Mouse (Mus musculus): Measurements from ENCODE around the gene 3110021N24Rik.

Gene 3110021N24Rik

GRCm38 (mm10) chr4:108793941-108794340 lies 74.5 kb downstream of the 3110021N24Rik start:
- DNase-seq (ENCODE audit: extremely low read depth, low read depth, low spot score) = peak; percentile 93

- DNase-seq (ENCODE audit: extremely low read depth, low read depth, low spot score) = no peak
Measured at GRCm38 (mm10) chr4:108796701-108797100, 77.3 kb downstream of the 3110021N24Rik start.

GRCm38 (mm10) chr4:108798083-108798830 lies 78.8 kb downstream of the 3110021N24Rik start:
- peak; percentile 78 for DNase-seq (ENCODE audit: extremely low read depth, low read depth, low spot score)

GRCm38 (mm10) chr4:108803535-108803934 lies 84.1 kb downstream of the 3110021N24Rik start:
- DNase-seq (ENCODE audit: extremely low read depth, low read depth, low spot score) = no peak

GRCm38 (mm10) chr4:108811142-108811541 lies 91.7 kb downstream of the 3110021N24Rik start:
- DNase-seq (ENCODE audit: extremely low read depth, low read depth, low spot score) = no peak

- DNase-seq (ENCODE audit: extremely low read depth, low read depth, low spot score) = no peak
Measured at GRCm38 (mm10) chr4:108811550-108811949, 92.1 kb downstream of the 3110021N24Rik start.

- DNase-seq (ENCODE audit: extremely low read depth, low read depth, low spot score) = no peak
Measured at GRCm38 (mm10) chr4:108825677-108826076, 106.2 kb downstream of the 3110021N24Rik start.

GRCm38 (mm10) chr4:108826096-108826495 lies 106.6 kb downstream of the 3110021N24Rik start:
- no peak for DNase-seq (ENCODE audit: extremely low read depth, low read depth, low spot score)

GRCm38 (mm10) chr4:108826643-108827042 lies 107.2 kb downstream of the 3110021N24Rik start:
- no peak for DNase-seq (ENCODE audit: extremely low read depth, low read depth, low spot score)

GRCm38 (mm10) chr4:108830698-108831097 lies 111.2 kb downstream of the 3110021N24Rik start:
- no peak for DNase-seq (ENCODE audit: extremely low read depth, low read depth, low spot score)
